Mouse (Mus musculus): ENCODE measurements around the gene Uroc1.

Gene Uroc1

GRCm38 (mm10) chr6:90358142-90358541, 25.1 kb downstream of the Uroc1 start:
- no peak for DNase-seq

GRCm38 (mm10) chr6:90359445-90359844, 26.4 kb downstream of the Uroc1 start:
- DNase-seq = no peak

GRCm38 (mm10) chr6:90360024-90360781, 27.1 kb downstream of the Uroc1 start:
- peak; percentile 98 for DNase-seq

- DNase-seq = peak; percentile 91
Observed at GRCm38 (mm10) chr6:90360922-90361614, 28.0 kb downstream of the Uroc1 start.

- DNase-seq = no peak
Observed at GRCm38 (mm10) chr6:90363301-90363700, 30.2 kb downstream of the Uroc1 start.

GRCm38 (mm10) chr6:90368976-90369724, 36.1 kb downstream of the Uroc1 start, which contains the start of gene Zxdc:
Zxdc (plus strand) TSS chr6:90369492.
- DNase-seq = peak; percentile 100

GRCm38 (mm10) chr6:90369725-90370553, 36.9 kb downstream of the Uroc1 start:
- no peak for DNase-seq

GRCm38 (mm10) chr6:90374647-90375046, 41.6 kb downstream of the Uroc1 start:
- DNase-seq = no peak

GRCm38 (mm10) chr6:90377708-90378107, 44.6 kb downstream of the Uroc1 start:
- no peak for DNase-seq

- peak; percentile 58 for DNase-seq
Observed at GRCm38 (mm10) chr6:90381465-90381864, 48.4 kb downstream of the Uroc1 start.

GRCm38 (mm10) chr6:90390629-90391028, 57.5 kb downstream of the Uroc1 start:
- DNase-seq = no peak

- DNase-seq = no peak
Observed at GRCm38 (mm10) chr6:90393948-90394347, 60.9 kb downstream of the Uroc1 start.

- no peak for DNase-seq
Observed at GRCm38 (mm10) chr6:90395751-90396150, 62.7 kb downstream of the Uroc1 start.

- DNase-seq = no peak
Observed at GRCm38 (mm10) chr6:90397291-90397690, 64.2 kb downstream of the Uroc1 start.

- no peak for DNase-seq
Observed at GRCm38 (mm10) chr6:90408632-90409031, 75.5 kb downstream of the Uroc1 start.

GRCm38 (mm10) chr6:90410972-90411371, 77.9 kb downstream of the Uroc1 start:
- no peak for DNase-seq

- no peak for DNase-seq
Observed at GRCm38 (mm10) chr6:90411926-90412325, 78.8 kb downstream of the Uroc1 start.

Data from heart, adult 11 months (tissue).